Mouse (Mus musculus): ENCODE results near the gene Polr3h. TPM values are rescaled to one million over a fixed set of nuclear protein-coding genes. Genes with fewer than 3 reads are reported as not detected.

The Polr3h gene
- polyA plus RNA-seq, 1 experiment from 2014 or later: 57.0 TPM

- no peak overlapping the region for H3K4me2 ChIP-seq (ENCODE audit: low read depth, low read length)
- TF ChIP-seq CTCF (IDR thresholded peaks at IDR 0.05; ENCODE audit: low read depth) (no peak), EP300 (IDR thresholded peaks at IDR 0.05; ENCODE audit: low read depth) (no peak)
- no peak overlapping the region for H3K4me3 ChIP-seq (ENCODE audit: low read depth, low read length)
- no peaks in the 10 kb centered on the region for H3K27me3 ChIP-seq (ENCODE audit: insufficient read depth, low read length)
- 89% methylated on average over 7 of the region's 7 CpGs for WGBS (ENCODE audit: insufficient replicate concordance)
- DNase-seq: no peak
- H3K36me3 ChIP-seq (replicated peaks; ENCODE audit: insufficient read depth, low read length): peaks cover 48% of the 10 kb centered on the region
- H3K27ac ChIP-seq (ENCODE audit: low read depth): no peak overlapping the region
- H3K9me3 ChIP-seq (ENCODE audit: low read length): no peaks in the 10 kb centered on the region
- ATAC-seq: no peak
- H3K4me1 ChIP-seq (ENCODE audit: insufficient read depth): peaks cover 22% of the 10 kb centered on the region
- no peak overlapping the region for H3K9ac ChIP-seq (replicated peaks)
Observed at GRCm38 (mm10) chr15:81889175-81889574, 36.9 kb downstream of the Polr3h start.

- no peaks in the 10 kb centered on the region for H3K27me3 ChIP-seq (ENCODE audit: insufficient read depth, low read length)
- no peak for TF ChIP-seq CTCF (IDR thresholded peaks at IDR 0.05; ENCODE audit: low read depth)
- no peak for TF ChIP-seq EP300 (IDR thresholded peaks at IDR 0.05; ENCODE audit: low read depth)
- H3K4me2 ChIP-seq (ENCODE audit: low read depth, low read length): no peak overlapping the region
- no peaks in the 10 kb centered on the region for H3K9me3 ChIP-seq (ENCODE audit: low read length)
- no peak for ATAC-seq
- H3K9ac ChIP-seq (replicated peaks): no peak overlapping the region
- H3K4me3 ChIP-seq (ENCODE audit: low read depth, low read length): no peak overlapping the region
- H3K36me3 ChIP-seq (replicated peaks; ENCODE audit: insufficient read depth, low read length): peaks cover 42% of the 10 kb centered on the region
- H3K4me1 ChIP-seq (ENCODE audit: insufficient read depth): peaks cover 27% of the 10 kb centered on the region
- H3K27ac ChIP-seq (ENCODE audit: low read depth): no peak overlapping the region
- WGBS (ENCODE audit: insufficient replicate concordance): 80% methylated on average over 6 of the region's 6 CpGs
- no peak for DNase-seq
Observed at GRCm38 (mm10) chr15:81886795-81887550, 39.1 kb downstream of the Polr3h start.

GRCm38 (mm10) chr15:81885418-81885934, 40.6 kb downstream of the Polr3h start:
- 92% methylated on average over 3 of the region's 3 CpGs for WGBS (ENCODE audit: insufficient replicate concordance)
- TF ChIP-seq CTCF (IDR thresholded peaks at IDR 0.05; ENCODE audit: low read depth) (no peak), EP300 (IDR thresholded peaks at IDR 0.05; ENCODE audit: low read depth) (no peak)
- ATAC-seq (no peak), DNase-seq (no peak)
- no peak overlapping the region for H3K9ac ChIP-seq (replicated peaks)
- no peaks in the 10 kb centered on the region for H3K27me3 ChIP-seq (ENCODE audit: insufficient read depth, low read length)
- H3K4me1 ChIP-seq (ENCODE audit: insufficient read depth): peaks cover 23% of the 10 kb centered on the region
- no peak overlapping the region for H3K27ac ChIP-seq (ENCODE audit: low read depth)
- no peak overlapping the region for H3K4me2 ChIP-seq (ENCODE audit: low read depth, low read length)
- no peak overlapping the region for H3K4me3 ChIP-seq (ENCODE audit: low read depth, low read length)
- no peaks in the 10 kb centered on the region for H3K9me3 ChIP-seq (ENCODE audit: low read length)
- H3K36me3 ChIP-seq (replicated peaks; ENCODE audit: insufficient read depth, low read length): peaks cover 28% of the 10 kb centered on the region; the same call in 1 of the 2 replicates

GRCm38 (mm10) chr15:81882348-81882747, 43.7 kb downstream of the Polr3h start:
- H3K27ac ChIP-seq (ENCODE audit: low read depth): peak overlapping the region; percentile 80
- H3K36me3 ChIP-seq (replicated peaks; ENCODE audit: insufficient read depth, low read length): peaks cover 4% of the 10 kb centered on the region; the same call in 1 of the 2 replicates
- WGBS (ENCODE audit: insufficient replicate concordance): 63% methylated on average over 3 of the region's 3 CpGs
- no peak overlapping the region for H3K4me3 ChIP-seq (ENCODE audit: low read depth, low read length)
- H3K9ac ChIP-seq (replicated peaks): 0 out of 2 replicates have a peak overlapping the region, but pooled peaks have one; percentile 21
- no peak for DNase-seq
- peaks cover 38% of the 10 kb centered on the region for H3K4me1 ChIP-seq (ENCODE audit: insufficient read depth)
- TF ChIP-seq EP300 (IDR thresholded peaks at IDR 0.05; ENCODE audit: low read depth) (no peak), CTCF (IDR thresholded peaks at IDR 0.05; ENCODE audit: low read depth) (no peak)
- H3K9me3 ChIP-seq (ENCODE audit: low read length): no peaks in the 10 kb centered on the region
- no peaks in the 10 kb centered on the region for H3K27me3 ChIP-seq (ENCODE audit: insufficient read depth, low read length)
- ATAC-seq: peak; percentile 85
- H3K4me2 ChIP-seq (ENCODE audit: low read depth, low read length): peak overlapping the region; percentile 2; the same call in 1 of the 2 replicates

DNA sequence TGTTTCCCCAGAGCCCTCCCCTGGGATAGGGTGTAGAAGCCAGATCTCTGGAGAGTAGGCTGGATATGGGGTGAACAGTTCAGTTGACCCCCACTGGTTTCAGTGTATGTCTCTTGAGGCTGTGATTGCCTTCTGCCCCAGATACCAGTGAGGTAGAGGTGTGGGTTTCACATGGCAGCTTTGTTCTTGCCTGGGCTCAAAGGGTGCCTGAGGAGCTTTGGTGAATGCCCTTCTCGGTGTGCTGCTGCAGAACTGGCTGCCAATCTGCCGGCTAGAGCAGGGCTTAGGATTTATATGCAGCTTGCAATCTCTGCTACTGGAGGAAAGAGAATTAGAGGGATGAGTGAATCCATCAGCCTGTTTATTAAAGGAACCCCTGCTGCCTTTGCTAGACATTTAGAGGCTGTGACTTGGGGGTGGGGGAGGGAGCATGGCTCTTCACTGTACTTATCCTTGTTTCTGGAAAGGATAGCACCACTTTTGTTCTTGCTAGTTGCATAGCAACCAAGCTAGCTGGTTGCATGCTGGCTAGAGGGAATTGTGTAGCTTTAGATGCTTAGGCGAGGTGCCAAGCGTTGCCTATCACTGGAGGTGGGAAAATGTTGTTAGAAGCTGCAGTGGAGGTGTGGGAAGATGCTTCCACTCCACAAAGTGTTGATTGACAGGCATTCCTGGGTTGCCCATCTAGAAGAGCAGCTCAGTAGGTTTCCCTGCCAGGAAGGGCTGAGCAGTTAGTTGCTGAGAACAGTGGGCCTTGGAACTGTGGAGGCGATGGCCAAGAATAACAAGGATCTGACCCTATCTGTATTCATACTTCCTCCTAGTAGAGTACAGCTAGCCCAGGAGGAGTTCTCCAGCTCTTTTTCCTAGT, 46.3 kb downstream of the Polr3h start:
- Histone ChIP-seq H3K36me3 (replicated peaks; ENCODE audit: insufficient read depth, low read length) (no peaks in the 10 kb centered on the region), H3K9me3 (ENCODE audit: low read length) (no peaks in the 10 kb centered on the region), H3K4me3 (ENCODE audit: low read depth, low read length) (no peak overlapping the region), H3K9ac (replicated peaks) (no peak overlapping the region), H3K27ac (ENCODE audit: low read depth) (no peak overlapping the region), H3K27me3 (ENCODE audit: insufficient read depth, low read length) (no peaks in the 10 kb centered on the region), H3K4me2 (ENCODE audit: low read depth, low read length) (peak overlapping the region; percentile 13; the same call in 1 of the 2 replicates), H3K4me1 (ENCODE audit: insufficient read depth) (peaks cover 34% of the 10 kb centered on the region)
- DNase-seq (no peak), ATAC-seq (no peak)
- 75% methylated on average over 5 of the region's 5 CpGs for WGBS (ENCODE audit: insufficient replicate concordance)
- TF ChIP-seq CTCF (IDR thresholded peaks at IDR 0.05; ENCODE audit: low read depth) (no peak), EP300 (IDR thresholded peaks at IDR 0.05; ENCODE audit: low read depth) (no peak)
